Mouse (Mus musculus): ENCODE data around the gene Rpl23. TPM values are rescaled to one million over a fixed set of nuclear protein-coding genes. Genes with fewer than 3 reads are reported as not detected.
"Not testable (repeated sequence)": the region's sequence is repeated elsewhere in the genome, so short reads cannot be mapped to it uniquely, and the experiment has no call there.

The Rpl23 gene
- polyA plus RNA-seq, 1 experiment from 2014 or later = 538 TPM

DNA sequence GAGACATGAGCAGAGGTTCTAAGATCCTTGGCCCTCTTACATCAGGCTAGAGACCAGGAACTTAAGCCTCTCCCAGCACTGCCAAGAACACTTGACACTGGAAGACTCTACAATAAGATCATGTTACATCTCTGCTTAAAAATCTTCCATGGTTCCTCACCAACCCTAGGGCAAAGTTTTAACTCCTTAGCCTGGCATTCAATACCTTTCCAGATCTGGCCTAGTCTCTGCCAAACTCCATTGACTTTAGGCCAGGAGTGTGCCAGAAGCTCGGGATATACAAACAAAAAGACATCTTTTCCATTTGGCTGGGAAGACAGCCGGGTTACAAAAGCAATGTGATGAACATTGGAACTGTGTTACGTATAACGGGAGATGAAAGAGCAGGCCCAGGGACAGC, 44.6 kb downstream of the Rpl23 start:
- Histone ChIP-seq H3K9me3 (ENCODE audit: control insufficient read depth) (no peaks in the 10 kb centered on the region), H3K4me1 (replicated peaks; ENCODE audit: control insufficient read depth, insufficient read depth, low read length) (no peaks in the 10 kb centered on the region), H3K4me2 (replicated peaks; ENCODE audit: low read depth) (no peak overlapping the region), H3K27me3 (replicated peaks; ENCODE audit: control insufficient read depth, insufficient read depth, low read length) (no peaks in the 10 kb centered on the region), H3K9ac (ENCODE audit: low read depth, low read length) (no peak overlapping the region), H3K4me3 (ENCODE audit: low read depth, low read length) (no peak overlapping the region), H3K27ac (ENCODE audit: low read depth, low read length) (no peak overlapping the region), H3K36me3 (ENCODE audit: control insufficient read depth, insufficient read depth) (no peaks in the 10 kb centered on the region; the same call in 1 of the 2 replicates)
- no peak for ATAC-seq
- WGBS = 66% methylated on average over 4 of the region's 4 CpGs
- no peak for TF ChIP-seq CTCF (IDR thresholded peaks at IDR 0.05; ENCODE audit: low read depth)

DNA sequence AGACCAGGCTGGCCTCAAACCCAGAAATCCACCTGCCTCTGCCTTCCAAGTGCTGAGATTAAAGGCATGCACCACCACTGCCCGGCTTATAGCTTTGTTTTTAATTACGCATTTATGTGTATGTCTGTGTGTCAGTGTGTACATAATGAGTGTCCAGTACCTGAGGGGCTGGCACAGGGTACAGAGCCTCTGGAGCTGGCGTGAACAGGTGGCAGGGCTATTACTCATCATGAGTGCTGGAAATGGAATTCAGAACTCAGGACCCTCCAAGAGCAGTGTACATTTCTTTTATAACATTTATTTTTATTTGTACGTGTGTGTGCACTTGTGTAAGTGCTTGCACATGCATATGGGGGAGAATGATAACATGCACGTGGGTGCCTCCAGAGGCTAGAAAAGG, 45.6 kb downstream of the Rpl23 start:
- H3K4me2 ChIP-seq (replicated peaks; ENCODE audit: low read depth) = no peak overlapping the region
- no peak for ATAC-seq
- H3K9me3 ChIP-seq (ENCODE audit: control insufficient read depth) = no peaks in the 10 kb centered on the region
- 83% methylated on average over 5 of the region's 5 CpGs for WGBS
- H3K4me1 ChIP-seq (replicated peaks; ENCODE audit: control insufficient read depth, insufficient read depth, low read length) = no peaks in the 10 kb centered on the region
- H3K4me3 ChIP-seq (ENCODE audit: low read depth, low read length) = no peak overlapping the region
- no peak overlapping the region for H3K9ac ChIP-seq (ENCODE audit: low read depth, low read length)
- no peaks in the 10 kb centered on the region for H3K27me3 ChIP-seq (replicated peaks; ENCODE audit: control insufficient read depth, insufficient read depth, low read length)
- no peak overlapping the region; the same call in 1 of the 2 replicates for H3K27ac ChIP-seq (ENCODE audit: low read depth, low read length)
- H3K36me3 ChIP-seq (ENCODE audit: control insufficient read depth, insufficient read depth) = peaks cover 4% of the 10 kb centered on the region; the same call in 1 of the 2 replicates
- TF ChIP-seq CTCF (IDR thresholded peaks at IDR 0.05; ENCODE audit: low read depth) = no peak

DNA sequence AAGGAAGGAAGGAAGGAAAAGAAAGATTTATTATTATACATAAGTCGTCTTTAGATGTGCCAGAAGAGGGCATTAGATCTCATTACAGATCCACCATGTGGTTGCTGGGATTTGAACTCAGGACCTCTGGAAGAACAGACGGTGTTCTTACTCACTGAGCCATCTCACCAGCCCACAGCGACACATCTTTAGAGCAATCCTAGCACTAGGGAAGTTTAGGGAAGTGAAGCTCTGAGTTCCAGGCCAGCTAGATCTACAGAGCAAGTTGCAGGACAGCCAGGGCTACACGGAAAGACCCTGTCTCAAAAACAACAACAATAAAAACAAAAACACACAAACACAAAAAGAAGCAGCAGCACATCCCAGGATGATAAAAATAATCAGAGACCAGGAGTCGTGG, 47.4 kb downstream of the Rpl23 start:
- not testable (repeated sequence) for H3K9ac ChIP-seq (ENCODE audit: low read depth, low read length); H3K9me3 ChIP-seq (ENCODE audit: control insufficient read depth); H3K27me3 ChIP-seq (replicated peaks; ENCODE audit: control insufficient read depth, insufficient read depth, low read length); H3K27ac ChIP-seq (ENCODE audit: low read depth, low read length); H3K4me1 ChIP-seq (replicated peaks; ENCODE audit: control insufficient read depth, insufficient read depth, low read length); H3K4me3 ChIP-seq (ENCODE audit: low read depth, low read length); H3K4me2 ChIP-seq (replicated peaks; ENCODE audit: low read depth); ATAC-seq; H3K36me3 ChIP-seq (ENCODE audit: control insufficient read depth, insufficient read depth)
- 82% methylated on average over 5 of the region's 5 CpGs for WGBS

DNA sequence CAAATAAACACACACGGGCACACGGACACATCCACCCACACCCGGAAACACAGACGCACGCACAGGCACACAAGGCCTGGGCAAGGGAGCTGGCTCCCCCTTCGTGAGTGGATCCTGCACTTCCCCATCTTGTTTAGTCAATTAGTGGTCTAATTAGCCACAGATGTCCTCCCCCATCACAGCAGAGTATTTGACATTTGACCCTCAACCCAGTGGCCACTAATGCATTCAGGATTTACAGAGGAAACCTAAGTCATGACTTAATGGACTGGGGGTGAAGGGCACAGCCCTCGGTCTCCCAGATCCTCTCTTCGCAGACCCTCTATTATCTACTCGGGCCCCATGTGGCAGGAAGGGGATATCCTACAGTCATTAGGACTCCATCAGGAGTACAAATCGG, 48.5 kb downstream of the Rpl23 start:
- peaks cover 15% of the 10 kb centered on the region; the same call in 1 of the 2 replicates for H3K36me3 ChIP-seq (ENCODE audit: control insufficient read depth, insufficient read depth)
- no peak overlapping the region for H3K9ac ChIP-seq (ENCODE audit: low read depth, low read length)
- WGBS = 63% methylated on average over 10 of the region's 10 CpGs
- TF ChIP-seq CTCF (IDR thresholded peaks at IDR 0.05; ENCODE audit: low read depth) = no peak
- ATAC-seq = no peak
- H3K9me3 ChIP-seq (ENCODE audit: control insufficient read depth) = no peaks in the 10 kb centered on the region
- H3K27ac ChIP-seq (ENCODE audit: low read depth, low read length) = no peak overlapping the region
- H3K4me3 ChIP-seq (ENCODE audit: low read depth, low read length) = no peak overlapping the region
- no peaks in the 10 kb centered on the region for H3K27me3 ChIP-seq (replicated peaks; ENCODE audit: control insufficient read depth, insufficient read depth, low read length)
- no peaks in the 10 kb centered on the region for H3K4me1 ChIP-seq (replicated peaks; ENCODE audit: control insufficient read depth, insufficient read depth, low read length)
- H3K4me2 ChIP-seq (replicated peaks; ENCODE audit: low read depth) = no peak overlapping the region

DNA sequence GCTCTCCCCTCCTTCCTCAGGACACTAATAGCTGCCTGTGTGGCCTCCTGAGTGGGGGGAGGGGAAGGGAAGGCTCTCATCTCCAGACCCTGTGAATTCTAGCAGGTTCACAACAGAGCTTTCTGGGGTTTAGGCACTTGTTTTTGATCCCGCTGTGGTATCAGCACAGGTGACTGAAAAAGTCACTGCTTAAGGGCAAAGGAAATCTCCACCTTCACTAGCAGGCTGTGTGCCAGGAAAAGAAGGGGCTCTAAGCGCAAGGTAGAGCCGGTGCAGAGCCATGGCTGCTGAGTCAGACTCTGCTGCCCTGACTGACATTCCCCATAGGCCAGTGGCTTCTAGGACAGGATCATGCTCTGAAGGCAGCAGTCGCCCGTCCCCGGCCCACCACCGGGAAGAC, 53.5 kb downstream of the Rpl23 start:
- peaks cover 43% of the 10 kb centered on the region for H3K36me3 ChIP-seq (ENCODE audit: control insufficient read depth, insufficient read depth)
- H3K27ac ChIP-seq (ENCODE audit: low read depth, low read length) = no peak overlapping the region
- WGBS = 79% methylated on average over 7 of the region's 7 CpGs
- no peak for TF ChIP-seq CTCF (IDR thresholded peaks at IDR 0.05; ENCODE audit: low read depth)
- H3K27me3 ChIP-seq (replicated peaks; ENCODE audit: control insufficient read depth, insufficient read depth, low read length) = no peaks in the 10 kb centered on the region
- no peak overlapping the region for H3K4me2 ChIP-seq (replicated peaks; ENCODE audit: low read depth)
- no peak for ATAC-seq
- no peak overlapping the region for H3K4me3 ChIP-seq (ENCODE audit: low read depth, low read length)
- no peaks in the 10 kb centered on the region for H3K9me3 ChIP-seq (ENCODE audit: control insufficient read depth)
- H3K4me1 ChIP-seq (replicated peaks; ENCODE audit: control insufficient read depth, insufficient read depth, low read length) = no peaks in the 10 kb centered on the region
- no peak overlapping the region for H3K9ac ChIP-seq (ENCODE audit: low read depth, low read length)

DNA sequence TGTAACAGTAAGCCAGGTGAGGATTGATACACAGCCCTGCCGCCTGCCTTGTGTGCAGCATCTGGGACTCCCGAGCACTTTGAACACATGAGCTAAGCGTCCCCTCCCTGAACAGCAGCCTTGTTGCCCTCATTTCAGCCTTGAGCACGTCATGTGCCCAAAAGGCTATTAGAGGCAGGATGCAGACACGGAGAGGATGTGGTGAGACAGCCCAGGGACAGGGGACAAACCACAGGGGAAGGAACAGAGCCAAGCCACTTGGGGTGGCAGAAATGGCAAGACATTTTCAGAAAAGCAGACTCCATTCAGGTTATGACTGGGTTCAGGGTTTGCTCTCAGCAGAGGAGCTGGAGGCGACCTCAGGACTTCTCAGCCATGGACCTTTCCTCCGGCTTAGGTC, 53.9 kb downstream of the Rpl23 start:
- Histone ChIP-seq H3K4me2 (replicated peaks; ENCODE audit: low read depth) (no peak overlapping the region), H3K36me3 (ENCODE audit: control insufficient read depth, insufficient read depth) (peaks cover 45% of the 10 kb centered on the region), H3K27me3 (replicated peaks; ENCODE audit: control insufficient read depth, insufficient read depth, low read length) (no peaks in the 10 kb centered on the region), H3K9ac (ENCODE audit: low read depth, low read length) (no peak overlapping the region), H3K27ac (ENCODE audit: low read depth, low read length) (no peak overlapping the region), H3K4me1 (replicated peaks; ENCODE audit: control insufficient read depth, insufficient read depth, low read length) (no peaks in the 10 kb centered on the region), H3K9me3 (ENCODE audit: control insufficient read depth) (no peaks in the 10 kb centered on the region), H3K4me3 (ENCODE audit: low read depth, low read length) (no peak overlapping the region)
- ATAC-seq = no peak
- WGBS = 71% methylated on average over 7 of the region's 7 CpGs
- TF ChIP-seq CTCF (IDR thresholded peaks at IDR 0.05; ENCODE audit: low read depth) = no peak

Small RNA genes lying within 50 kb of the gene (microRNA-seq; reads per million reads assigned to microRNA genes)
- gene Mir8102 = not detected

Other genes with a start within 250 kb of the Rpl23 start
- 0.18 and 0.24 TPM in 2 replicates for gene Srcin1, start 206.3 kb downstream of the Rpl23 start, polyA plus RNA-seq (2015; fragmentation: Nextera tagmentation; extraction: Ambion mirVana)
- 1.1 and 1.3 TPM in 2 replicates for gene Epop, start 152.7 kb downstream of the Rpl23 start, polyA plus RNA-seq (2015; fragmentation: Nextera tagmentation; extraction: Ambion mirVana)
- 1.4 and 1.6 TPM in 2 replicates for gene Mllt6, start 119.0 kb downstream of the Rpl23 start, polyA plus RNA-seq (2015; fragmentation: Nextera tagmentation; extraction: Ambion mirVana)
- 122 and 123 TPM in 2 replicates for gene Cisd3, start 96.6 kb downstream of the Rpl23 start, polyA plus RNA-seq (2015; fragmentation: Nextera tagmentation; extraction: Ambion mirVana)
- 7.9 and 8.9 TPM in 2 replicates for gene Pcgf2, start 81.9 kb downstream of the Rpl23 start, polyA plus RNA-seq (2015; fragmentation: Nextera tagmentation; extraction: Ambion mirVana)
- 391 and 439 TPM in 2 replicates for gene Psmb3, start 79.0 kb downstream of the Rpl23 start, polyA plus RNA-seq (2015; fragmentation: Nextera tagmentation; extraction: Ambion mirVana)
- gene Pip4k2b, start 37.7 kb downstream of the Rpl23 start, polyA plus RNA-seq (2015; fragmentation: Nextera tagmentation; extraction: Ambion mirVana) = 0.43 and 0.63 TPM in 2 replicates
- gene Cwc25, start 15.9 kb downstream of the Rpl23 start, polyA plus RNA-seq (2015; fragmentation: Nextera tagmentation; extraction: Ambion mirVana) = 8.5 and 9.8 TPM in 2 replicates
- gene 1700001P01Rik, start 6.5 kb downstream of the Rpl23 start, polyA plus RNA-seq (2015; fragmentation: Nextera tagmentation; extraction: Ambion mirVana) = not detected in 2 replicates
- 98.2 and 103 TPM in 2 replicates for gene Lasp1, start 16.6 kb upstream of the Rpl23 start, polyA plus RNA-seq (2015; fragmentation: Nextera tagmentation; extraction: Ambion mirVana)
- 1.8 and 2.0 TPM in 2 replicates for gene B230217C12Rik, start 58.3 kb upstream of the Rpl23 start, polyA plus RNA-seq (2015; fragmentation: Nextera tagmentation; extraction: Ambion mirVana)
- gene Fbxo47, start 101.7 kb upstream of the Rpl23 start, polyA plus RNA-seq (2015; fragmentation: Nextera tagmentation; extraction: Ambion mirVana) = 0.64 and 0.83 TPM in 2 replicates
- gene Plxdc1, start 204.0 kb upstream of the Rpl23 start, polyA plus RNA-seq (2015; fragmentation: Nextera tagmentation; extraction: Ambion mirVana) = 0.30 and 0.31 TPM in 2 replicates
- gene Arl5c, start 213.7 kb upstream of the Rpl23 start, polyA plus RNA-seq (2015; fragmentation: Nextera tagmentation; extraction: Ambion mirVana) = 4.2 and 4.4 TPM in 2 replicates
- gene Cacnb1, start 240.6 kb upstream of the Rpl23 start, polyA plus RNA-seq (2015; fragmentation: Nextera tagmentation; extraction: Ambion mirVana) = 2.8 and 3.2 TPM in 2 replicates
- 668 and 699 TPM in 2 replicates for gene Rpl19, start 244.3 kb upstream of the Rpl23 start, polyA plus RNA-seq (2015; fragmentation: Nextera tagmentation; extraction: Ambion mirVana)